Mouse (Mus musculus) thymus, postnatal 10 days (tissue): ENCODE results near the gene Socs7.

Experiments used
- DNase-seq, 2 experiments: peaks; one replicate each; pipeline ENCODE4 v3.0.0; 2021; ENCODE audit warnings: low spot score in 2 of 2

Socs7 gene

DNA sequence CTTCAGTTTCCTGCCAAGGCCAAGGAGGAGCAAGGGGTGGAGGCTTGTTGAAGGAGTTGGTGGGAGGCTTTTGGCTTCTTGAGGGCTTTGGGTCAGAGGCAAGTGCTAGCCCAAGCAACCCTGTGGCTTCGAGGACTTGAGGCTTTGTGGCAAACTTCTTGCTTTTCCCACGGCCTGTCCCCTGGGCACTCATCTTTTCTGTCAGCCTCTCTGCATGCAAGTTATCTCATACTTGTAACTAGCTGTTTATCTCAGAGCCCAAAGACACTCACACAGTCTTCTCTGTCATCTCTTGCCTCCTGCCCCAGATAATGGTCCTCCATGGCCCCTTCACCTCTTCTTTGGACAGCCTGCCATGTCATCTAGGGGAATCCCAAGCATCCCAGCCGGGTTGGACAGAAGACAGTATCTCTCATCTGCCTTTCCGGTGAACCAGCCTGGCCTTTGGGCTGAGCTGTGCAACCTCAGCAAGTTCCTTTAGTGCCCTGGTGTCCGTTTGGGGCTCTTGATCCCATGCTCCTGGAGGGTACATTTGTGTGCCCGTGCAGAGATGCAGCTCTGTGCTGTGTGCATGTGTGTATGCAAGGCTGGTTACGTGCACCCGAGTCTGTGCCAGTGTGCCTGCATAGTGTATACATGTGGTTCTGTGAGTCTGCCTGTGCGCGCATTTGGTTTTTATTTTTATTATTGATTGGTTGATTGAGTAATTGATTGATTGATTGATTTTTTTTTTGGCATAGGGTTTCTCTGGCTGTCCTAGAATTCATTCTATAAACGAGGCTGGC lies 80.7 kb downstream of the Socs7 start:
- DNase-seq, result no peak

DNA sequence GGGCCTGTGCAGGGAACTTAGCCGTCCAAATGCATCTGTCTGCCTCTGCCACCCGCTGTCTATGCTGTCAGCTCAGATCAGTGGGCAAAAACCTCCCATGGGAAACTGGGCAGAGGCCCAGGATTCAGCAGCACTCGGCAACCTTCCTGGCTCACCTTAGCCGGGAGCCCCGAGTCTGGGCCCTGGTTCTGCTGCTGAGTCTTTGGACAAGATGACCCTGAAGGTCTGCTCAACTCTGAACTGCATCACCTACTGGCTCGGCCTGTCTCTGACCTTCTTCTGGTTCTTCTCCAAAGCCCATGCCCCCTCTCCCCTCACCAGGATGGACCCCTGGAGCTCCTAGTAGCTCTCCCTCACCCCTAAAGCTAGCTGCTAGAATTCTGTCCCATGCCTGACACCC lies 83.2 kb downstream of the Socs7 start:
- DNase-seq, result no peak

DNA sequence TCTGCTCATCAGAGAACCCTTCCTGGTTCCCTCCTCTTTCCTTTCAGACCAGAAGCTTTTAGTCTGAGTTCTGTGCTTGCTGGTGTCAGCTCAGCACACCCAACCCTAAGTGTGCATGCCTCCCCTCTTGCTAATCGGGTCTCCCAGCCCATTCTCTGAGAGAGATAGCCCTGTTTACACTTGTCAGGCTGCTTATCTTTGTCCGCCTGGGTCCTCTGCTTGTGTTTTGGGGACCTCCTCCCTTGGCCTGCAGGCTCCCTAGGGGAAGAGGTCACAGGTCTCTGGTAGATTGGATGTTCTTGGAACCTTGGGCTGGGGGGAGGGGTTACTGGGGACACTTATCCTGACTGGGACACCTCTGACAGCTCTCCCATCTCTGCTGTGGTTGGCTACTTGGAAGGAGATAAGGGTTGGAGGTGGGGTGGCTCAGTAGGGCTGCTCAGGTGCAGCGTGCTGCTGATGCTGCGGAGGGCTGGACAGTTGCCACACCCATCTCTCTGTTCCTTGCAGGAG lies 83.7 kb downstream of the Socs7 start:
- DNase-seq, result no peak

DNA sequence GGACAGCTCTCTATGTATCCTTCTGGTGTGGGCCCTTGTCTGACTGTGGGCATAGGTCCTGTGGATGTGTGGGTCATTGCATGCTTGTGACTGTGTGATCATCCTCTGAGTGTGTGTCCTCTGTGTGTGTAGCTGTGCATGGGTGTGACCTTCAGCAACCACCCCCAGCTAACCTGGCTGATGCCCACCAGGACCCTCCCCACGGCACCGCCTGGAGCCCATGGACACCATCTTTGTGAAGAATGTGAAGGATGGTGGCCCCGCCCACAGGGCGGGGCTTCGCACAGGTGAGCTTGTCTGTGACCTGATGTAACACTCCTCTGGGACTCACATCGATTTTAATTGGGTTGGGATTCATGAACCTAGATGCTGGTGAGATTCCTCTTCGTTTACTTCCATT lies 85.6 kb downstream of the Socs7 start:
- no peak for DNase-seq
